Mouse (Mus musculus) stomach, postnatal 0 days (tissue): ENCODE data around the gene 2610507B11Rik.

Experiments
- CTCF ChIP-seq: IDR thresholded peaks from 2 replicates; pipeline ENCODE4 v1.5.1; 2016; ENCODE audit warnings: antibody characterized with exemption, low read depth, mild to moderate bottlenecking, moderate library complexity
- EP300 ChIP-seq: optimal IDR thresholded peaks from 2 replicates; pipeline ENCODE3; 2016; ENCODE audit warnings: antibody characterized with exemption

DNA sequence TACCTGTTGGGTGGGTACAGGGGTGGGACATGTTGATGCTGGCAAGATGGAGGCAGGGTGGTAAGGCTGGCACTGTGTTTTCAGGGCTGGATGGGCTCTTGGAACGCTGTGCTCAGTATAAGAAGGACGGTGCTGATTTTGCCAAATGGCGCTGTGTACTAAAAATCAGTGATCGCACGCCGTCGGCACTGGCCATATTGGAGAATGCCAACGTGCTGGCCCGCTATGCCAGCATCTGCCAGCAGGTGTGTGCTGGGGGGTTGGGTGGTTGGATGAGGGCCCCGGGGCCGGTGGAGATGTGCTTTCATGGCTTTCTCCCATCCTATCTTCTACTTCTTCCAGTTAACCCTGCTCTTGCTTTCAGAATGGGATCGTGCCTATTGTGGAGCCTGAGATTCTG, 63.4 kb downstream of the 2610507B11Rik start:
- TF ChIP-seq CTCF (peak; percentile 5; the same call in 1 of the 2 replicates), EP300 (no peak)
